Mouse (Mus musculus): Measurements from ENCODE around the gene 4930519P11Rik. TPM values are rescaled to one million over a fixed set of nuclear protein-coding genes. Genes with fewer than 3 reads are reported as not detected.

Gene 4930519P11Rik
- polyA plus RNA-seq, 1 experiment from 2014 or later = 0.43 TPM

DNA sequence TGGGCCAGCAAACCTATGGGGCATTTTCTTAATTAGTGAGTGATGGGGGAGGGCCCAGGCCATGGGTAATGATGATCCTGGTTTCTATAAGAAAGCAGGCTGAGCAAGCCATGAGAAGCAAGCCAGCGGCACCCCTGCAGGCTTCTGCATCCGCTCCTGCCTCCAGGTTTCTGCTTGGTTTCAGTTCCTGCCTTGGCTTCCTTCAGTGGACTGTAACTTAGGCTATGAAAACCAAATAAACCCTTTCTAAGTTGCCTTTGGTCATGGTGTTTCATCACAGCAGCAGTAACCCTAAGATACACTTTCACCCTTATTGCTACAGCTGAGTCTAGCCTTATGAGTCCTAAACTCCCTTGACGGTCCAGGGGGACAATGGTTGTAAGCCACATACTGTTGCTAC is 15.8 kb downstream of the 4930519P11Rik start:
- Histone ChIP-seq H3K9me3 (no peaks in the 10 kb centered on the region), H3K9ac (no peak overlapping the region), H3K4me1 (no peaks in the 10 kb centered on the region), H3K27ac (no peak overlapping the region), H3K36me3 (peaks cover 28% of the 10 kb centered on the region), H3K4me3 (no peak overlapping the region), H3K27me3 (no peaks in the 10 kb centered on the region), H3K4me2 (replicated peaks) (no peak overlapping the region)
- 89% methylated on average over 3 of the region's 3 CpGs for WGBS
- no peak for ATAC-seq (ENCODE audit: low FRiP score, low read depth)

- Histone ChIP-seq H3K36me3 (peaks cover 29% of the 10 kb centered on the region), H3K4me1 (no peaks in the 10 kb centered on the region), H3K4me2 (replicated peaks) (no peak overlapping the region), H3K27ac (no peak overlapping the region), H3K4me3 (no peak overlapping the region), H3K27me3 (no peaks in the 10 kb centered on the region), H3K9ac (no peak overlapping the region), H3K9me3 (no peaks in the 10 kb centered on the region)
- no peak for ATAC-seq (ENCODE audit: low FRiP score, low read depth)
- WGBS = 81% methylated on average over 5 of the region's 5 CpGs
Observed at GRCm38 (mm10) chr2:154595775-154596174, 17.5 kb downstream of the 4930519P11Rik start.

DNA sequence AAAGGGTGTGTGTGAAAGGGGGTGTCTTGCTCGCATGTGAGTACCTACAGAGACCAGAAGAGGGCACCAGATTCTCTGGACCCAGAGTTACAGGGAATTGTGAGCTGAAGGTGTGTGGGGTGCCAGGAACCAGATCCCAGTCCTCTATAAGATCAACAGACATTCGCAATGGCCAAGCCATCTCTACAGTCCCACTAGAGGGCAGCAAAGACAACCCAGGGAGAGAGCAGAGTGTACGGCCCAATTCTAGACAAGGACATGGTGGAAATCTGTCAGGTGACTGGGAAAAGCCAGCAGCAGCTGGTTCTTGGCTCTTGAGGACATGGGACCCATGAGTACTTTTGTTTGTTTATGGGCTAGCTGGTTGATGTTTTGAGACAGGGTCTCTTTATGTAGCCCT is 20.2 kb downstream of the 4930519P11Rik start:
- Histone ChIP-seq H3K9me3 (no peaks in the 10 kb centered on the region), H3K4me1 (no peaks in the 10 kb centered on the region), H3K27me3 (no peaks in the 10 kb centered on the region), H3K36me3 (peaks cover 29% of the 10 kb centered on the region), H3K27ac (no peak overlapping the region), H3K4me2 (replicated peaks) (no peak overlapping the region), H3K9ac (no peak overlapping the region), H3K4me3 (no peak overlapping the region)
- no peak for ATAC-seq (ENCODE audit: low FRiP score, low read depth)
- 71% methylated on average over 3 of the region's 3 CpGs for WGBS

DNA sequence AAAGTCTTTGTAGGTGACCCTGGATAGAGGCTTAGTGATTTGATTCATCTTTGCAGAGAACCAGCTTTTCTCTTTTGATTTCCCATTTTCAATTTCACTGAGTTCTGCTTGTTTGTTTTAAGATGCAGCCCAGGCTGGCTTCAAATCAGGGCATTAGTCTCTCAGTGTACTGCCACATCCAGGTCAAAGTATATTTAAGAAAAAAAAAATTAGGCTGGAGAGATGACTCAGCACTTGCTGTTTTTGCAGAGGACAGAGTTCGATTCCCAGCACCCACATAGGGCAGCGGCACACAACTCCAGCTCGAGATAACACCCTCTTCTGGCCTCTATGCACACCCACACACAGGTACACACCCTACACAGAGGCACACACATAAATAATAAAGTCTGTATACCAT is 22.0 kb downstream of the 4930519P11Rik start:
- WGBS = 80% methylated on average over 3 of the region's 3 CpGs
- Histone ChIP-seq H3K4me2 (replicated peaks) (no peak overlapping the region), H3K36me3 (peaks cover 43% of the 10 kb centered on the region), H3K27ac (no peak overlapping the region), H3K9me3 (no peaks in the 10 kb centered on the region), H3K4me1 (no peaks in the 10 kb centered on the region), H3K9ac (no peak overlapping the region), H3K27me3 (no peaks in the 10 kb centered on the region), H3K4me3 (no peak overlapping the region)
- no peak; the same call in 1 of the 2 replicates for ATAC-seq (ENCODE audit: low FRiP score, low read depth)

- Histone ChIP-seq H3K27ac (no peak overlapping the region), H3K9ac (no peak overlapping the region), H3K4me3 (no peak overlapping the region), H3K36me3 (peaks cover 31% of the 10 kb centered on the region), H3K9me3 (no peaks in the 10 kb centered on the region), H3K4me1 (peaks cover 16% of the 10 kb centered on the region; the same call in 1 of the 2 replicates), H3K4me2 (replicated peaks) (no peak overlapping the region), H3K27me3 (no peaks in the 10 kb centered on the region)
- no peak for ATAC-seq (ENCODE audit: low FRiP score, low read depth)
- 78% methylated on average over 4 of the region's 4 CpGs for WGBS
Observed at GRCm38 (mm10) chr2:154589051-154589450, 24.2 kb downstream of the 4930519P11Rik start.

GRCm38 (mm10) chr2:154586405-154586804 is 26.8 kb downstream of the 4930519P11Rik start:
- WGBS = 67% methylated on average over 5 of the region's 5 CpGs
- H3K9me3 ChIP-seq = no peaks in the 10 kb centered on the region

GRCm38 (mm10) chr2:154584931-154585601 is 28.2 kb downstream of the 4930519P11Rik start:
- Histone ChIP-seq H3K36me3 (peaks cover 14% of the 10 kb centered on the region), H3K4me1 (peaks cover 16% of the 10 kb centered on the region; the same call in 1 of the 2 replicates), H3K9me3 (no peaks in the 10 kb centered on the region), H3K4me3 (no peak overlapping the region), H3K4me2 (replicated peaks) (no peak overlapping the region), H3K9ac (no peak overlapping the region), H3K27ac (no peak overlapping the region), H3K27me3 (no peaks in the 10 kb centered on the region)
- no peak for ATAC-seq (ENCODE audit: low FRiP score, low read depth)
- WGBS = 63% methylated on average over 17 of the region's 17 CpGs

More at GRCm38 (mm10) chr2:154586405-154586804, 26.8 kb downstream of the 4930519P11Rik start:
- no peaks in the 10 kb centered on the region for H3K27me3 ChIP-seq
- H3K4me3 ChIP-seq = no peak overlapping the region
- peaks cover 14% of the 10 kb centered on the region for H3K36me3 ChIP-seq
- ATAC-seq (ENCODE audit: low FRiP score, low read depth) = no peak
- no peak overlapping the region for H3K27ac ChIP-seq
- no peak overlapping the region for H3K9ac ChIP-seq
- H3K4me2 ChIP-seq (replicated peaks) = no peak overlapping the region
- peaks cover 16% of the 10 kb centered on the region; the same call in 1 of the 2 replicates for H3K4me1 ChIP-seq

- ATAC-seq (ENCODE audit: low FRiP score, low read depth) = peak; percentile 60
- no peak overlapping the region for H3K27ac ChIP-seq
Observed at GRCm38 (mm10) chr2:154583906-154584872, 29.0 kb downstream of the 4930519P11Rik start.

GRCm38 (mm10) chr2:154581421-154581820 is 31.8 kb downstream of the 4930519P11Rik start:
- no peak for ATAC-seq (ENCODE audit: low FRiP score, low read depth)
- 86% methylated on average over 1 of the region's 1 CpGs for WGBS

More at GRCm38 (mm10) chr2:154583906-154584872, 29.0 kb downstream of the 4930519P11Rik start:
- Histone ChIP-seq H3K9me3 (no peaks in the 10 kb centered on the region), H3K27me3 (no peaks in the 10 kb centered on the region), H3K4me2 (replicated peaks) (no peak overlapping the region), H3K4me3 (no peak overlapping the region), H3K36me3 (peaks cover 14% of the 10 kb centered on the region), H3K9ac (no peak overlapping the region), H3K4me1 (peaks cover 16% of the 10 kb centered on the region; the same call in 1 of the 2 replicates)
- WGBS = 60% methylated on average over 15 of the region's 15 CpGs

DNA sequence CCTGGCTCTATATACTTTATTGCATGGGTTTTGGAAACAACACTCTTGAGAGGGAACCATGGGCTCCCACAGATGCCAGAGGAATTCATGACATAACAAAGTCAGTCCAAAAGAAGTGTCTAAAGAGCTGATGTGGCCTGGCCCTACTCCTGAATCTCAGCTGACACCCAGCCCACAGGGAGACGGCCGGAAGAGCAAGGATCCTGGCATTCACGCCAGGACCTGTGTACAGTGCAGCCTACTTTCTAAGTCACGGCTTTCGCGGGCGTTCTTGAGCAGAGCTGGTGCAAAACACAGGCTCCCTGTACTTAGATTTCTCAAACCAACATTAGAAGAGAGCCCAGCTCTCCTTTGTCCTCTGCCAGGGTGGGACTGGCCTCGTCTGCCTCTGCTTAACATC is 32.7 kb downstream of the 4930519P11Rik start:
- Histone ChIP-seq H3K4me2 (replicated peaks) (no peak overlapping the region), H3K27ac (no peak overlapping the region), H3K27me3 (no peaks in the 10 kb centered on the region), H3K4me1 (peaks cover 20% of the 10 kb centered on the region; the same call in 1 of the 2 replicates), H3K9ac (no peak overlapping the region), H3K36me3 (no peaks in the 10 kb centered on the region), H3K9me3 (no peaks in the 10 kb centered on the region), H3K4me3 (no peak overlapping the region)
- ATAC-seq (ENCODE audit: low FRiP score, low read depth) = no peak
- whole genome bisulfite sequencing = 79% methylated on average over 8 of the region's 8 CpGs

More at GRCm38 (mm10) chr2:154581421-154581820, 31.8 kb downstream of the 4930519P11Rik start:
- no peaks in the 10 kb centered on the region for H3K9me3 ChIP-seq
- no peak overlapping the region for H3K9ac ChIP-seq
- no peak overlapping the region for H3K4me3 ChIP-seq
- H3K36me3 ChIP-seq = peaks cover 1% of the 10 kb centered on the region
- peaks cover 22% of the 10 kb centered on the region; the same call in 1 of the 2 replicates for H3K4me1 ChIP-seq
- H3K27ac ChIP-seq = no peak overlapping the region
- H3K27me3 ChIP-seq = no peaks in the 10 kb centered on the region
- no peak overlapping the region for H3K4me2 ChIP-seq (replicated peaks)

DNA sequence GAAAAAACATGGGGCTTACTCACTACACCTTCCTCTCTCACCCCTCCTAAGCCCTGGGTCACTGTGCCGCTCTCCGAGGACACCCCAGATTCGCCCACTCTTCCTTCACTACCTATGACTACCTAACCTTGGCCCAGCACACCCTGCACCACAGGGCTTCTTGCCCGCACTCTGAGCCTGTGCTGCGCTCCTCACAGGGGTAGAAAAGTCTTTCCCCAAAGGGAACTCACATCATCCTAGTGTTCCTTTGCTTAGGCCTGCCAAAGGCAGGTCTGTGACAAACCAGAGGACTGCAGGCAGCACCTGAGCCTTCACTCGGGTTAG is 35.5 kb downstream of the 4930519P11Rik start:
- no peak for ATAC-seq (ENCODE audit: low FRiP score, low read depth)
- no peaks in the 10 kb centered on the region for H3K36me3 ChIP-seq
- no peak overlapping the region for H3K9ac ChIP-seq
- H3K4me1 ChIP-seq = 0 out of 2 replicates have a peak, but pooled peaks cover 6% of the 10 kb centered on the region
- H3K9me3 ChIP-seq = no peaks in the 10 kb centered on the region
- WGBS = 82% methylated on average over 6 of the region's 6 CpGs
- no peak overlapping the region for H3K27ac ChIP-seq
- H3K4me3 ChIP-seq = no peak overlapping the region
- no peak overlapping the region for H3K4me2 ChIP-seq (replicated peaks)
- no peaks in the 10 kb centered on the region for H3K27me3 ChIP-seq

All from limb, embryonic 13.5 days (tissue).